Comparison of ENCODE assay signal across 18 mouse cellular contexts in genomic region chr3:121903695-121904094, GRCm38 (mm10). TPM values are rescaled to one million over a fixed set of nuclear protein-coding genes. Genes with fewer than 3 reads are reported as not detected.
A peak's percentile ranks its signal among the peaks of the same experiment; 100 is the strongest.
DNase-seq lines count a peak whose midpoint lies in the region; ATAC-seq lines count a peak whose summit lies in the region.
"Had no signal": no experiment of that assay in that cellular context is flagged by ENCODE, and none has a peak within 500 bp of the region (broad histone marks: within the 10 kb centered on the region; RNA-seq: fewer than 3 reads in every experiment).

No protein-coding gene starts in this region.

- WGBS in liver, embryonic 13.5 days (ENCODE audit: insufficient replicate concordance): 54% methylated on average over 8 of the region's 8 CpGs
- 64% methylated on average over 8 of the region's 8 CpGs for WGBS in liver, embryonic 11.5 days
- 61% methylated on average over 8 of the region's 8 CpGs for WGBS in kidney, embryonic 15.5 days
- 46% methylated on average over 8 of the region's 8 CpGs for WGBS in liver, embryonic 16.5 days (ENCODE audit: insufficient replicate concordance)

- no peak for ATAC-seq in liver, embryonic 13.5 days (ENCODE audit: low read depth)
- no peak for ATAC-seq in liver, embryonic 11.5 days (replicated peaks; ENCODE audit: low FRiP score)
- no peak for ATAC-seq in kidney, embryonic 15.5 days (replicated peaks; ENCODE audit: low FRiP score)
- no peak for ATAC-seq in liver, embryonic 16.5 days (ENCODE audit: low read depth)
- ATAC-seq: lung, postnatal 0 days had no signal

- no peak overlapping the region for H3K9ac ChIP-seq in liver, embryonic 13.5 days
- H3K9ac ChIP-seq in liver, embryonic 11.5 days (ENCODE audit: low read depth, low read length): no peak overlapping the region
- no peak overlapping the region for H3K9ac ChIP-seq in kidney, embryonic 15.5 days
- H3K9ac ChIP-seq in liver, embryonic 16.5 days (ENCODE audit: low read depth, low read length): no peak overlapping the region
- H3K9ac ChIP-seq: hindbrain, embryonic 14.5 days; limb, embryonic 12.5 days; midbrain, embryonic 12.5 days; neural tube, embryonic 12.5 days had no signal

- H3K36me3 ChIP-seq in liver, embryonic 13.5 days: no peaks in the 10 kb centered on the region
- no peaks in the 10 kb centered on the region for H3K36me3 ChIP-seq in liver, embryonic 11.5 days (ENCODE audit: control insufficient read depth, insufficient read depth, low read length)
- no peaks in the 10 kb centered on the region for H3K36me3 ChIP-seq in kidney, embryonic 15.5 days
- H3K36me3 ChIP-seq in liver, embryonic 16.5 days (ENCODE audit: control insufficient read depth, insufficient read depth): no peaks in the 10 kb centered on the region
- H3K36me3 ChIP-seq: limb, embryonic 12.5 days; midbrain, embryonic 12.5 days; neural tube, embryonic 12.5 days had no signal

- H3K4me1 ChIP-seq in liver, embryonic 13.5 days (replicated peaks): 0 out of 2 replicates have a peak, but pooled peaks cover 10% of the 10 kb centered on the region
- peaks cover 6% of the 10 kb centered on the region; the same call in 1 of the 2 replicates for H3K4me1 ChIP-seq in liver, embryonic 11.5 days (replicated peaks; ENCODE audit: control insufficient read depth, insufficient read depth, low read length)
- peaks cover 43% of the 10 kb centered on the region for H3K4me1 ChIP-seq in kidney, embryonic 15.5 days
- peaks cover 6% of the 10 kb centered on the region for H3K4me1 ChIP-seq in liver, embryonic 16.5 days (ENCODE audit: control insufficient read depth, low read depth, low read length)
- H3K4me1 ChIP-seq: midbrain, embryonic 12.5 days; neural tube, embryonic 12.5 days had no signal

- H3K9me3 ChIP-seq in liver, embryonic 13.5 days (replicated peaks): no peaks in the 10 kb centered on the region
- H3K9me3 ChIP-seq in liver, embryonic 11.5 days (ENCODE audit: control insufficient read depth, low read length): no peaks in the 10 kb centered on the region
- H3K9me3 ChIP-seq in kidney, embryonic 15.5 days (replicated peaks): no peaks in the 10 kb centered on the region
- no peaks in the 10 kb centered on the region for H3K9me3 ChIP-seq in liver, embryonic 16.5 days (replicated peaks; ENCODE audit: control insufficient read depth, low read length)
- H3K9me3 ChIP-seq: limb, embryonic 12.5 days; midbrain, embryonic 12.5 days; neural tube, embryonic 12.5 days had no signal

- DNase-seq in liver, embryonic 13.5 days: no peak
- no peak for DNase-seq in liver, embryonic 11.5 days (ENCODE audit: low spot score)
- peak; percentile 42 for DNase-seq in adipocyte (ENCODE audit: low spot score)
- DNase-seq in thymus, postnatal 36 days: no peak
- no peak for DNase-seq in adrenal gland, postnatal 4 days (ENCODE audit: low spot score in 2 of 2)
- DNase-seq: adrenal gland, postnatal 36 days; cerebellum, adult 9-10 months; gastrocnemius, postnatal 10 days; heart, adult 11 months; heart, postnatal 36 days; thymus, postnatal 25 days had no signal

- peak overlapping the region; percentile 6; the same call in 1 of the 2 replicates for H3K4me2 ChIP-seq in liver, embryonic 13.5 days
- no peak overlapping the region for H3K4me2 ChIP-seq in liver, embryonic 11.5 days
- 0 out of 2 replicates have a peak overlapping the region, but pooled peaks have one; percentile 17 for H3K4me2 ChIP-seq in kidney, embryonic 15.5 days
- peak overlapping the region; percentile 10 for H3K4me2 ChIP-seq in liver, embryonic 16.5 days (ENCODE audit: low read depth, low read length)
- H3K4me2 ChIP-seq: hindbrain, embryonic 14.5 days; limb, embryonic 12.5 days; midbrain, embryonic 12.5 days; neural tube, embryonic 12.5 days had no signal

- H3K4me3 ChIP-seq in liver, embryonic 13.5 days (replicated peaks): no peak overlapping the region
- H3K4me3 ChIP-seq in liver, embryonic 11.5 days (ENCODE audit: low read depth, low read length): no peak overlapping the region
- no peak overlapping the region for H3K4me3 ChIP-seq in kidney, embryonic 15.5 days (replicated peaks)
- H3K4me3 ChIP-seq in liver, embryonic 16.5 days (ENCODE audit: low read depth, low read length): peak overlapping the region; percentile 13; the same call in 1 of the 2 replicates
- H3K4me3 ChIP-seq: limb, embryonic 12.5 days; midbrain, embryonic 12.5 days; neural tube, embryonic 12.5 days had no signal

- no peaks in the 10 kb centered on the region for H3K27me3 ChIP-seq in liver, embryonic 13.5 days
- H3K27me3 ChIP-seq in liver, embryonic 11.5 days (replicated peaks; ENCODE audit: control insufficient read depth, insufficient read depth, low read length): 0 out of 2 replicates have a peak, but pooled peaks cover 2% of the 10 kb centered on the region
- H3K27me3 ChIP-seq in kidney, embryonic 15.5 days: no peaks in the 10 kb centered on the region
- H3K27me3 ChIP-seq in liver, embryonic 16.5 days (ENCODE audit: control insufficient read depth, insufficient read depth, low read depth, low read length): no peaks in the 10 kb centered on the region
- H3K27me3 ChIP-seq: limb, embryonic 12.5 days; midbrain, embryonic 12.5 days; neural tube, embryonic 12.5 days had no signal

- no peak overlapping the region for H3K27ac ChIP-seq in liver, embryonic 13.5 days
- H3K27ac ChIP-seq in liver, embryonic 11.5 days (ENCODE audit: low read depth, low read length): no peak overlapping the region
- H3K27ac ChIP-seq in kidney, embryonic 15.5 days: peak overlapping the region; percentile 76
- peak overlapping the region; percentile 22; the same call in 1 of the 2 replicates for H3K27ac ChIP-seq in liver, embryonic 16.5 days (ENCODE audit: low read length)
- H3K27ac ChIP-seq: hindbrain, embryonic 14.5 days; limb, embryonic 12.5 days; midbrain, embryonic 12.5 days; neural tube, embryonic 12.5 days had no signal

RNA-seq across cellular contexts. Expression of gene Arhgap29, which starts 48.6 kb away (rescaled TPM):
- 5.2 and 6.6 TPM in 2 replicates for polyA plus RNA-seq in liver, embryonic 13.5 days (2015; fragmentation: Nextera tagmentation; extraction: Ambion mirVana)
- polyA plus RNA-seq in liver, embryonic 11.5 days (2014; fragmentation: Nextera tagmentation; extraction: Ambion mirVana): 24.1 and 25.5 TPM in 2 replicates
- polyA plus RNA-seq in kidney, embryonic 15.5 days (2015; fragmentation: Nextera tagmentation; extraction: Ambion mirVana): 43.3 and 47.9 TPM in 2 replicates
- polyA plus RNA-seq in liver, embryonic 16.5 days (2015; fragmentation: Nextera tagmentation; extraction: Ambion mirVana): 7.0 and 7.3 TPM in 2 replicates
- 10 to 100 TPM; 82.8 to 88.0 TPM for total RNA-seq in adrenal gland, postnatal 4 days (2021)

Comparison
In these comparisons a context has a peak if more than half of its experiments do, and no peak if none do; other contexts are left out.
1. H3K27ac ChIP-seq: peak in kidney, embryonic 15.5 days (single experiment) and liver, embryonic 16.5 days (single experiment); none in liver, embryonic 13.5 days (single experiment) and liver, embryonic 11.5 days (single experiment).